Mouse (Mus musculus): ENCODE results near the gene Ovca2. TPM values are rescaled to one million over a fixed set of nuclear protein-coding genes. Genes with fewer than 3 reads are reported as not detected.
"Not testable (repeated sequence)": the region's sequence is repeated elsewhere in the genome, so short reads cannot be mapped to it uniquely, and the experiment has no call there.

Gene Ovca2
- total RNA-seq, 2 experiments from 2014 or later = 11.0 to 13.3 TPM

GRCm38 (mm10) chr11:75197956-75198355 lies 19.3 kb upstream of the Ovca2 start:
- intact Hi-C loops (cut with DNase I) = no loop called here

GRCm38 (mm10) chr11:75196131-75196530 lies 17.5 kb upstream of the Ovca2 start:
- no peak for DNase-seq (ENCODE audit: low spot score in 2 of 2)
- intact Hi-C loops (cut with DNase I) = no loop called here

More at GRCm38 (mm10) chr11:75197956-75198355, 19.3 kb upstream of the Ovca2 start:
- DNase-seq (ENCODE audit: low spot score in 2 of 2) = no peak

- intact Hi-C loops (cut with DNase I) = loop anchor here (5.0 kb wide), 2 partner anchors 37 to 267 kb away; partner anchors contain the start of gene Tlcd2
- DNase-seq (ENCODE audit: low spot score in 2 of 2) = peak in 1 of 2 experiments; percentile 71
Observed at GRCm38 (mm10) chr11:75194850-75195461, 16.3 kb upstream of the Ovca2 start.

- intact Hi-C loops (cut with DNase I) = loop anchor here (5.0 kb wide), 2 partner anchors 38 to 268 kb away; partner anchors contain the start of gene Tlcd2
- DNase-seq (ENCODE audit: low spot score in 2 of 2) = no peak
Observed at GRCm38 (mm10) chr11:75194121-75194849, 15.7 kb upstream of the Ovca2 start.

GRCm38 (mm10) chr11:75193256-75194071 lies 14.8 kb upstream of the Ovca2 start, which contains the start of gene Rtn4rl1:
Rtn4rl1 (plus strand) TSS chr11:75193783.
- DNase-seq (ENCODE audit: low spot score in 2 of 2) = peak; percentile 73 to 81
- intact Hi-C loops (cut with DNase I) = loop anchor here (5.0 kb wide), 2 partner anchors 39 to 269 kb away; partner anchors contain the start of gene Tlcd2

- DNase-seq (ENCODE audit: low spot score in 2 of 2) = peak; percentile 73 to 75
- intact Hi-C loops (cut with DNase I) = loop anchor here (1.0 to 5.0 kb wide), 3 partner anchors 40 to 270 kb away; partner anchors contain the start of gene Tlcd2
Observed at GRCm38 (mm10) chr11:75192336-75193214, 13.9 kb upstream of the Ovca2 start.

DNA sequence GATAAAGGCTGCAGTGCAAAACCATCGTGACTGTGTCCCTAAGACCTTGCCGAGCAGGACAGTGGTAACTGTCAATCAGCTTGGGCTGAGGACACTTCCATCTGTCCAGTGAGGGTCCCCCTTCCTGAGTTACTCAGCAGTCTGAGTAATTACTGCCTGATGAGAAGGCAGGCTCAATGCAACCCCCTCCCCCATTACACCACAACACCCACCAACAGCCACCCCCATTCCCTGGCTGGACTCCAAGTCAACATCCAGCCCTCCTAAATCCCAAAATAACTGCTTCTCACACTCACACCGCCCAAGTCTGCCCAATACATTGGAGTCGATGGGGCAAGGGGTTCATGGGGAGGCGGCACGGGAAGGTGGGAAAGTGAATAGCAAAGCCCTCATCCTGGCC lies 13.2 kb upstream of the Ovca2 start:
- intact Hi-C loops (cut with DNase I) = loop anchor here (1.0 to 5.0 kb wide), 3 partner anchors 40 to 270 kb away; partner anchors contain the start of gene Tlcd2
- no peak for DNase-seq (ENCODE audit: low spot score in 2 of 2)

- DNase-seq (ENCODE audit: low spot score in 2 of 2) = no peak
- intact Hi-C loops (cut with DNase I) = loop anchor here (5.0 kb wide), 2 partner anchors 41 to 271 kb away; partner anchors contain the start of gene Tlcd2
Observed at GRCm38 (mm10) chr11:75190905-75191441, 12.3 kb upstream of the Ovca2 start, which contains the start of gene Dph1. Dph1 (minus strand) TSS chr11:75191241.

DNA sequence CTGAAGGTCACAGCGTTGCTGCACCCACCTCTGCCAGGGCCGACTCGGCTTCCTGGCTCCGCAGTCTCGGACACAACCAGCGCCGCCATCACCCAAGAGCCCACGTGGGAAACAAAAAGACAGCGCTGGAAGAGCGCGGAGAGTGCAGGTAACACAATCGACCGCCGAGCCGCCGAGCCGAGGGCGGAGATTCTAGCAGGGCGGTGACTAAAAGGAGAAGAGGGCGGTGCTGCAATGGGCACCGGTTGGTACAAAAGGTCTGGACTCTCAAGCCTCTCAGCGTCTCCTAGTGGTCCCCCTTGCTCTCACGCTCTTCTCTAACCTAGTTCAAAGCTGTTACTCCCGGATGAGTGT lies 11.7 kb upstream of the Ovca2 start:
- intact Hi-C loops (cut with DNase I) = loop anchor here (5.0 kb wide), 2 partner anchors 42 to 272 kb away; partner anchors contain the start of gene Tlcd2

DNA sequence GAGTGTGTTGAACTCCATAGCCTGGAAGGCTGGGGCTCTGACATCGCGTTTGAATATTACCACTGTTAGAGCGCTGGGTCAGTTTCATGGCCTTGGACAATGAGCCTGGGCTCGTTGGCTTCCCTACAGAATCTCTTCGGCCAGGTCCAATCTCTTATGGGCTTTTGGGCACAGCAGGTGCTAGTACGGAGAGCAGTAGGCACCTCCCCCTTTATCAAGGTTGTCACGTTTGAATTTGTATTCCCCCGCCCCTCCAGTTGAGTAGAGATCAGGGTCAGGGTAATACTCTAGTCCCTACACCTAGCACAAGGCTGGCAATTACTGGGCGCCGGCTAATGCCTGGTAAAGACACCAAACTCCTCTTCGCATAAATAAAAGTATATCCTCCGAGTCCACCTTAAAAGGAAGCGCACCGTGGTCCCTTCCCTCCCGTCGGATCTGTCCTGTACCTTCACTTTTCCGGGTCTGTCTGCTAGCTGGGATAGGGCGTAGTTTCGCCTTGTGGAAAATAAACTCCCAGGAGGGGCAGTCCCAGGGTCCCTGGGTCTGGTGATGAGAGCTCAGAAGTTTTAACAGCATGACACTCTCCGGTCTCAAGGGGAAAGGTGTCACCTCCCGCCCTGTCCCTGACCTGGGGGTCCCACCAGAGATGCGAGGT lies 11.2 kb upstream of the Ovca2 start:
- peak in 1 of 2 experiments; percentile 49 for DNase-seq (ENCODE audit: low spot score in 2 of 2)
- intact Hi-C loops (cut with DNase I) = loop anchor here (5.0 kb wide), 2 partner anchors 42 to 272 kb away; partner anchors contain the start of gene Tlcd2

More for the DNA sequence above, 11.7 kb upstream of the Ovca2 start:
- peak; percentile 77 to 80 for DNase-seq (ENCODE audit: low spot score in 2 of 2)

- intact Hi-C loops (cut with DNase I) = loop anchor here (1.0 kb wide), 1 partner anchor 16 kb away; no protein-coding TSS in a partner anchor
- peak; percentile 53 to 61 for DNase-seq (ENCODE audit: low spot score in 2 of 2)
Observed at GRCm38 (mm10) chr11:75184986-75185385, 6.4 kb upstream of the Ovca2 start.

- peak in 1 of 2 experiments; percentile 62 for DNase-seq (ENCODE audit: low spot score in 2 of 2)
- intact Hi-C loops (cut with DNase I) = loop anchor here (1.0 kb wide), 1 partner anchor 17 kb away; no protein-coding TSS in a partner anchor
Observed at GRCm38 (mm10) chr11:75184573-75184972, 5.9 kb upstream of the Ovca2 start.

DNA sequence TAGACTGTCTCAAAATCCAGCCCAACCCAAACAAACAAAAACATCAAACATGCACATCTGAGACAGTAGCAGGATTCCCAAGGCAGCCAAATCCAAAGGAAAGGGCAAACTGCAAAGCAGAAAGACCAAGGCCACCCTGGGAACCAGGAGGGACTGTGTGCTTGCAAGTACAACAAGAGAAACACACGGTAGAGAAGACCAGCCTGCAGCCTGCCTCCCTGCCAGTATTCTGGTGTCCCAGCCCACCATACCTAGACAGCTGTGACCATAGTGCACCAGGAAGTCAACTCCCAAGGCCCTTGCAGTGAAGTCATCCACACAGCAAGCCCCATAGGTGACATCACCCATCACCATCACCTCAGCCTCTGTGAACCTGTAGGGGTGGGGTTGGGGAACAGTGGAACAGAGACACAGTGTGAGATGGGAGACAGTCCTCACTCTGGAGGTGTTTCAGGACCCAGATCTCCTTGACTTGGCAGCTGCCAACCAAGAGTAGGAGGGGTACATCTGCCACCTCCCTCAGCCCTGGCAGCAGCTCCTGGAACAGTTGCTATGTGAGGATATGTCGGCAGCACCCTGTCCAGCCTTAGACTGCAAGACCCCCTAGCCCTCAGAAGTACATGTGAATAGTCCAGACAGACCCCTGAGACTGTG lies 5.4 kb upstream of the Ovca2 start:
- intact Hi-C loops (cut with DNase I) = loop anchor here (1.0 kb wide), 1 partner anchor 17 kb away; no protein-coding TSS in a partner anchor
- peak; percentile 76 to 86 for DNase-seq (ENCODE audit: low spot score in 2 of 2)

GRCm38 (mm10) chr11:75178011-75178410 lies 624 bp downstream of the Ovca2 start:
- intact Hi-C loops (cut with DNase I) = loop anchor here (2.0 to 10.0 kb wide), 2 partner anchors 205 to 343 kb away; partner anchors contain the start of gene Mnt
- DNase-seq (ENCODE audit: low spot score in 2 of 2) = peak in 1 of 2 experiments; percentile 36

GRCm38 (mm10) chr11:75174574-75174973 lies 4.1 kb downstream of the Ovca2 start:
- intact Hi-C loops (cut with DNase I) = loop anchor here (10.0 kb wide), 1 partner anchor 340 kb away; the partner anchor contains the start of gene Mnt

GRCm38 (mm10) chr11:75173799-75174165 lies 4.9 kb downstream of the Ovca2 start:
- intact Hi-C loops (cut with DNase I) = loop anchor here (10.0 kb wide), 1 partner anchor 339 kb away; the partner anchor contains the start of gene Mnt
- DNase-seq (ENCODE audit: low spot score in 2 of 2) = no peak

More at GRCm38 (mm10) chr11:75174574-75174973, 4.1 kb downstream of the Ovca2 start:
- DNase-seq (ENCODE audit: low spot score in 2 of 2) = not testable (repeated sequence)
